Mouse (Mus musculus): ENCODE measurements around the gene Olfr1128. TPM values are rescaled to one million over a fixed set of nuclear protein-coding genes. Genes with fewer than 3 reads are reported as not detected.
"Not testable (repeated sequence)": the region's sequence is repeated elsewhere in the genome, so short reads cannot be mapped to it uniquely, and the experiment has no call there.

Gene Olfr1128
- polyA plus RNA-seq, 2 experiments, result not detected

DNA sequence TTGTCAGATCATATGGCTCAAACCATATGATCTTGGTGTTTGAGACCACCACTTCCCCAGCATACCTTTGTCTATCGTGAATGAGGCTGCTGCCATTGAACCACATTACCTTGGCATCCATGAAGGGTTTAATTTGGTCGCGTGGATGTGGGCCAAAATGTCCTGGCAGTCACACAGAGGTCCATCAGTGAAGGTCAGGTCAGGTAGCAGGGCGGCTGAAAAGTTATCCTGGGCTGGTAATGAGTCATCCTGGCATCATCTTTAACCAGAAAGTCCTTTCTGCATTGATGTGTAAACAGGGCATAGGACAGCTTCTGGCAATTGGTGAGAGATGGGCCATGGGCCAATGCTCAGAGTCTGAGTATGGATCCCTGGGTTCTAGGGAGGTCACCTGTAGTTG, 24.7 kb downstream of the Olfr1128 start:
- no peak for ATAC-seq (ENCODE audit: low FRiP score, low read depth)
- Histone ChIP-seq H3K27ac (replicated peaks; ENCODE audit: low read depth, low read length) (no peak overlapping the region), H3K4me3 (replicated peaks; ENCODE audit: low read length) (no peak overlapping the region), H3K9me3 (ENCODE audit: control insufficient read depth, low read length) (no peaks in the 10 kb centered on the region), H3K4me1 (ENCODE audit: control insufficient read depth, insufficient read depth, low read length) (no peaks in the 10 kb centered on the region), H3K9ac (ENCODE audit: low read depth, low read length, severe bottlenecking) (no peak overlapping the region), H3K36me3 (ENCODE audit: control insufficient read depth, insufficient read depth, low read length) (no peaks in the 10 kb centered on the region), H3K4me2 (replicated peaks; ENCODE audit: low read depth, low read length, severe bottlenecking) (no peak overlapping the region), H3K27me3 (ENCODE audit: control insufficient read depth, insufficient read depth, low read length) (no peaks in the 10 kb centered on the region)
- DNase-seq (ENCODE audit: low spot score), result no peak
- TF ChIP-seq POLR2A (IDR thresholded peaks at IDR 0.05; ENCODE audit: borderline replicate concordance, extremely low read depth, insufficient read depth, insufficient read length), result no peak
- WGBS, result 86% methylated on average over 4 of the region's 4 CpGs

DNA sequence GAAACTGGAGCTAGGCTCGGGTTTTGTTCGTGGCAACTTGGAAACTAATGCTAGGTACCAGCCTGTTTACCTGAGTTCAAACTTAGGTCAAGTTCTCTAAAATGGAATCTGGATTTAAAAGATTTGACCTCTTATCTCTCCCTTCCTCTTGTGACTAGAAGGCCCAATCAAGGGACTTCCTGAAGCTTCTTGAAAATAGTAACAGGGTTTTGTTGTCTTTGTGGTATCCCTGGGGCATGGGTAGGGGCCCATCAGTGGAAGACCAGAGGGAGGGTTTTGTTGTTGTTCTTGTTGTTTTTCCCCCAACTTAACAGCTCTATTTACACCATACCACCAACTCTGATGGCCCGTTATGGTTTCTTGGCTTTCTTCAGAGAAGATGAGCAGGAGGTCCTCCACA, 28.8 kb downstream of the Olfr1128 start:
- no peaks in the 10 kb centered on the region for H3K27me3 ChIP-seq (ENCODE audit: control insufficient read depth, insufficient read depth, low read length)
- no peaks in the 10 kb centered on the region for H3K9me3 ChIP-seq (ENCODE audit: control insufficient read depth, low read length)
- WGBS, result 82% methylated on average over 3 of the region's 3 CpGs
- no peak for DNase-seq (ENCODE audit: low spot score)
- H3K36me3 ChIP-seq (ENCODE audit: control insufficient read depth, insufficient read depth, low read length), result no peaks in the 10 kb centered on the region
- no peak overlapping the region for H3K4me3 ChIP-seq (replicated peaks; ENCODE audit: low read length)
- ATAC-seq (ENCODE audit: low FRiP score, low read depth), result no peak
- no peak for TF ChIP-seq POLR2A (IDR thresholded peaks at IDR 0.05; ENCODE audit: borderline replicate concordance, extremely low read depth, insufficient read depth, insufficient read length)
- no peak overlapping the region for H3K27ac ChIP-seq (replicated peaks; ENCODE audit: low read depth, low read length)
- no peaks in the 10 kb centered on the region for H3K4me1 ChIP-seq (ENCODE audit: control insufficient read depth, insufficient read depth, low read length)
- no peak overlapping the region for H3K4me2 ChIP-seq (replicated peaks; ENCODE audit: low read depth, low read length, severe bottlenecking)
- H3K9ac ChIP-seq (ENCODE audit: low read depth, low read length, severe bottlenecking), result no peak overlapping the region

DNA sequence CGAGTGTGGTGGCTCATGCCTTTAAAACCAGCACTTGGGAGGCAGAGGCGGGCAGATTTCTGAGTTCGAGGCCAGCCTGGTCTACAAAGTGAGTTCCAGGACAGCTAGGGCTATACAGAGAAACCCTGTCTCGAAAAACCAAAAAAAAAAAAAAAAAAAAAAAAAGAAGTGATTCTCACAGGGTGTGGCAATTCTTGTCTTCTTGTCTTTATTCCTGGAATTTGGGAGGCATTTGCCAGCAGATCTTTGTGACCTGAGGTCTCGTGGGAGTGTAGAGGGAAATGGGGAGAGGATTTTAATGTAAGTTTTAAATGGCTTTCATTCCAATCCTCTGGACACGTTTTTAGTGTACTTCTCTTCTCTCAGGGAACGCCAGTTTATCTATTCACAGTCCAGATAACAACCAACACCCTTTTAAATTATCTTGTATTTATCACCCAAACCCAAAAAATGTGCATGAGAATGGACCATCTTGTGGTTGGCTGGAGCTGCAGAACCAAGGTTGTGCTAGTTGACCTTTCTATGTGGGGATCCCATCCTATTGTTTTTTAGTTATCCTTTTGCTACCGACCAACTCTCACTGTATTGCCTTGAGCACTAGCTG, 29.8 kb downstream of the Olfr1128 start:
- 78% methylated on average over 7 of the region's 8 CpGs for WGBS
- Histone ChIP-seq H3K4me1 (ENCODE audit: control insufficient read depth, insufficient read depth, low read length) (no peaks in the 10 kb centered on the region), H3K27ac (replicated peaks; ENCODE audit: low read depth, low read length) (no peak overlapping the region), H3K4me3 (replicated peaks; ENCODE audit: low read length) (no peak overlapping the region), H3K4me2 (replicated peaks; ENCODE audit: low read depth, low read length, severe bottlenecking) (no peak overlapping the region), H3K9ac (ENCODE audit: low read depth, low read length, severe bottlenecking) (no peak overlapping the region), H3K27me3 (ENCODE audit: control insufficient read depth, insufficient read depth, low read length) (no peaks in the 10 kb centered on the region), H3K36me3 (ENCODE audit: control insufficient read depth, insufficient read depth, low read length) (no peaks in the 10 kb centered on the region), H3K9me3 (ENCODE audit: control insufficient read depth, low read length) (no peaks in the 10 kb centered on the region)
- no peak for ATAC-seq (ENCODE audit: low FRiP score, low read depth)
- TF ChIP-seq POLR2A (IDR thresholded peaks at IDR 0.05; ENCODE audit: borderline replicate concordance, extremely low read depth, insufficient read depth, insufficient read length), result no peak
- DNase-seq (ENCODE audit: low spot score), result no peak

DNA sequence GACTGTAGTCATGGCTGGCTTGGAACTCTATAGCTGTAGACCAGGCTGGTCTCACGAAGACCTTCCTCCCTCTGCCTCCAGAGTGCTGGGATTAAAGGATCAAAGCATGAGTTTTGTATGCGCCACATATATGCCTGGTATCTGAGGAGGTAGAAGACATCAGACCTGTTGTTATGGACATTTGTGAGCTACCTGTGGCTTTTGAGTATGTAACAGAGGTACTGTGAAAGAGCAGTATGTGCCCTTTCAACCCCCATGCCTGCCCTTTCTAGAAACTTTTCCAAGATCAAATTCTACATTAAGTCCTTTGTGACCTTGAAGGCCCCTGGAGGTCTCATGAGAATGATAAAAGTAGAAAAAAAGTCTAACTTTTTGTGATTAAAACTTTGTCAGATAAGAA, 30.3 kb downstream of the Olfr1128 start:
- Histone ChIP-seq H3K27ac (replicated peaks; ENCODE audit: low read depth, low read length) (no peak overlapping the region), H3K9me3 (ENCODE audit: control insufficient read depth, low read length) (no peaks in the 10 kb centered on the region), H3K36me3 (ENCODE audit: control insufficient read depth, insufficient read depth, low read length) (no peaks in the 10 kb centered on the region), H3K9ac (ENCODE audit: low read depth, low read length, severe bottlenecking) (no peak overlapping the region), H3K4me1 (ENCODE audit: control insufficient read depth, insufficient read depth, low read length) (no peaks in the 10 kb centered on the region), H3K4me3 (replicated peaks; ENCODE audit: low read length) (no peak overlapping the region), H3K27me3 (ENCODE audit: control insufficient read depth, insufficient read depth, low read length) (no peaks in the 10 kb centered on the region), H3K4me2 (replicated peaks; ENCODE audit: low read depth, low read length, severe bottlenecking) (no peak overlapping the region)
- WGBS, result 88% methylated on average over 2 of the region's 2 CpGs
- DNase-seq (ENCODE audit: low spot score) (no peak), ATAC-seq (ENCODE audit: low FRiP score, low read depth) (no peak)
- TF ChIP-seq POLR2A (IDR thresholded peaks at IDR 0.05; ENCODE audit: borderline replicate concordance, extremely low read depth, insufficient read depth, insufficient read length), result no peak

DNA sequence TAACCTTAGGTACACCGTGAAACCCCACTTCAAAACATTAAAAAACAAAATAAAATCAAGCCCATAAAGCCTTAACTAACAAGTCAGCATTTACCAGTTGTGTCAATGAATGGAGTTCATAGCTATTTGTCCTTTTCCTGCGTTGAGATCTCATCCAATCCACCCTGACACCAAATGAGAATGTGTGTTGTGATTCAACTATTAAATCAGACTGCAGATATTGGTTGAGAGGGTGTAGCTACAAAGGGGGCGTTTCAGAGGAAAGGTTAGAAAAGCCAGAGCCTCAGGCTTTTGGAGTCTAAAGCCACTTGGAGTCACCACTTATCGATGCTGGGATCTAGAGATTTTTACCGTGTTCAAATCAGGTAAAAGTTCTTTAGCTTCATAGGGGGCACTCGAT, 39.1 kb downstream of the Olfr1128 start, which contains the start of gene Pramel6:
Pramel6 (plus strand) TSS at position 301 of the 400 bp plus-strand sequence.
- no peaks in the 10 kb centered on the region for H3K36me3 ChIP-seq (ENCODE audit: control insufficient read depth, insufficient read depth, low read length)
- no peak within 1 kb of the TSS for H3K4me3 ChIP-seq (replicated peaks; ENCODE audit: low read length)
- no peaks in the 10 kb centered on the region for H3K4me1 ChIP-seq (ENCODE audit: control insufficient read depth, insufficient read depth, low read length)
- TF ChIP-seq POLR2A (IDR thresholded peaks at IDR 0.05; ENCODE audit: borderline replicate concordance, extremely low read depth, insufficient read depth, insufficient read length), result no peak
- DNase-seq (ENCODE audit: low spot score) (no peak), ATAC-seq (ENCODE audit: low FRiP score, low read depth) (no peak)
- no peak within 1 kb of the TSS for H3K9ac ChIP-seq (ENCODE audit: low read depth, low read length, severe bottlenecking)
- H3K4me2 ChIP-seq (replicated peaks; ENCODE audit: low read depth, low read length, severe bottlenecking), result no peak within 1 kb of the TSS
- no peaks in the 10 kb centered on the region; the same call in 1 of the 2 replicates for H3K9me3 ChIP-seq (ENCODE audit: control insufficient read depth, low read length)
- 87% methylated on average over 6 of the region's 6 CpGs for WGBS
- no peak within 1 kb of the TSS for H3K27ac ChIP-seq (replicated peaks; ENCODE audit: low read depth, low read length)
- no peaks in the 10 kb centered on the region for H3K27me3 ChIP-seq (ENCODE audit: control insufficient read depth, insufficient read depth, low read length)

DNA sequence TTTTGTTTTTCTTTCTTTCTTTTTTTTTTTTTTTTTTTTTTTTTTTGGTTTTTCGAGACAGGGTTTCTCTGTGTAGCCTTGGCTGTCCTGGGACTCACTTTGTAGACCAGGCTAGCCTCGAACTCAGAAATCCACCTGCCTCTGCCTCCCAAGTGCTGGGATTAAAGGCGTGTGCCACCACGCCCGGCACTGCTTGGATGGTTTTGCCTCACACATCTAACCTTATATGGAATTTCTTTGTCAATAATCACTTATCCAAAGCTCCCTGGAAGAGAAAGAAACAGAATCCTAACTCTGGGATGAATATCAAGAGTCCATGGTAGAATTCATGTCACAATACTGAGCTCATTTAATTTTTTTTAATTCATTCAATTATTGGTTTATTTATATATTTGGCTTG, 48.3 kb downstream of the Olfr1128 start, which contains the start of gene Pramel7:
Pramel7 (minus strand) TSS at position 101 of the 400 bp plus-strand sequence.
- not testable (repeated sequence) for H3K4me3 ChIP-seq (replicated peaks; ENCODE audit: low read length); DNase-seq (ENCODE audit: low spot score); H3K27me3 ChIP-seq (ENCODE audit: control insufficient read depth, insufficient read depth, low read length); ATAC-seq (ENCODE audit: low FRiP score, low read depth); H3K9ac ChIP-seq (ENCODE audit: low read depth, low read length, severe bottlenecking); H3K4me2 ChIP-seq (replicated peaks; ENCODE audit: low read depth, low read length, severe bottlenecking); H3K27ac ChIP-seq (replicated peaks; ENCODE audit: low read depth, low read length); H3K4me1 ChIP-seq (ENCODE audit: control insufficient read depth, insufficient read depth, low read length); H3K36me3 ChIP-seq (ENCODE audit: control insufficient read depth, insufficient read depth, low read length); H3K9me3 ChIP-seq (ENCODE audit: control insufficient read depth, low read length)
- WGBS, result 96% methylated on average over 3 of the region's 5 CpGs

Other genes starting within 250 kb of the Olfr1128 start
- gene Olfr1118, start 238.0 kb downstream of the Olfr1128 start, polyA plus RNA-seq (2012; rRNA removed), result not detected in 2 replicates
- not detected in 2 replicates for gene Olfr1118, start 238.0 kb downstream of the Olfr1128 start, polyA plus RNA-seq (2014; fragmentation: Nextera tagmentation; extraction: Ambion mirVana)
- gene Olfr1120, start 190.7 kb downstream of the Olfr1128 start, polyA plus RNA-seq (2012; rRNA removed), result not detected in 2 replicates
- not detected in 2 replicates for gene Olfr1120, start 190.7 kb downstream of the Olfr1128 start, polyA plus RNA-seq (2014; fragmentation: Nextera tagmentation; extraction: Ambion mirVana)
- not detected in 2 replicates for gene Olfr1121, start 175.6 kb downstream of the Olfr1128 start, polyA plus RNA-seq (2012; rRNA removed)
- not detected in 2 replicates for gene Olfr1121, start 175.6 kb downstream of the Olfr1128 start, polyA plus RNA-seq (2014; fragmentation: Nextera tagmentation; extraction: Ambion mirVana)
- not detected in 2 replicates for gene Olfr1122, start 159.7 kb downstream of the Olfr1128 start, polyA plus RNA-seq (2012; rRNA removed)
- gene Olfr1122, start 159.7 kb downstream of the Olfr1128 start, polyA plus RNA-seq (2014; fragmentation: Nextera tagmentation; extraction: Ambion mirVana), result not detected in 2 replicates
- not detected in 2 replicates for gene Olfr1123, start 128.9 kb downstream of the Olfr1128 start, polyA plus RNA-seq (2012; rRNA removed)
- not detected in 2 replicates for gene Olfr1123, start 128.9 kb downstream of the Olfr1128 start, polyA plus RNA-seq (2014; fragmentation: Nextera tagmentation; extraction: Ambion mirVana)
- gene Olfr1124, start 115.3 kb downstream of the Olfr1128 start, polyA plus RNA-seq (2012; rRNA removed), result not detected in 2 replicates
- not detected in 2 replicates for gene Olfr1124, start 115.3 kb downstream of the Olfr1128 start, polyA plus RNA-seq (2014; fragmentation: Nextera tagmentation; extraction: Ambion mirVana)
- not detected in 2 replicates for gene Olfr1126, start 91.6 kb downstream of the Olfr1128 start, polyA plus RNA-seq (2012; rRNA removed)
- not detected in 2 replicates for gene Olfr1126, start 91.6 kb downstream of the Olfr1128 start, polyA plus RNA-seq (2014; fragmentation: Nextera tagmentation; extraction: Ambion mirVana)
- gene Pramel7, start 48.4 kb downstream of the Olfr1128 start, polyA plus RNA-seq (2012; rRNA removed), result not detected in 2 replicates
- gene Pramel7, start 48.4 kb downstream of the Olfr1128 start, polyA plus RNA-seq (2014; fragmentation: Nextera tagmentation; extraction: Ambion mirVana), result not detected in 2 replicates
- gene Pramel6, start 39.0 kb downstream of the Olfr1128 start, polyA plus RNA-seq (2012; rRNA removed), result not detected in 2 replicates
- gene Pramel6, start 39.0 kb downstream of the Olfr1128 start, polyA plus RNA-seq (2014; fragmentation: Nextera tagmentation; extraction: Ambion mirVana), result not detected in 2 replicates
- not detected in 2 replicates for gene Olfr153, start 13.7 kb downstream of the Olfr1128 start, polyA plus RNA-seq (2012; rRNA removed)
- not detected in 2 replicates for gene Olfr153, start 13.7 kb downstream of the Olfr1128 start, polyA plus RNA-seq (2014; fragmentation: Nextera tagmentation; extraction: Ambion mirVana)
- not detected in 2 replicates for gene Olfr1129, start 28.4 kb upstream of the Olfr1128 start, polyA plus RNA-seq (2012; rRNA removed)
- gene Olfr1129, start 28.4 kb upstream of the Olfr1128 start, polyA plus RNA-seq (2014; fragmentation: Nextera tagmentation; extraction: Ambion mirVana), result not detected in 2 replicates
- gene Olfr1130, start 60.7 kb upstream of the Olfr1128 start, polyA plus RNA-seq (2012; rRNA removed), result not detected in 2 replicates
- not detected in 2 replicates for gene Olfr1130, start 60.7 kb upstream of the Olfr1128 start, polyA plus RNA-seq (2014; fragmentation: Nextera tagmentation; extraction: Ambion mirVana)
- not detected in 2 replicates for gene Olfr1131, start 81.6 kb upstream of the Olfr1128 start, polyA plus RNA-seq (2012; rRNA removed)
- not detected in 2 replicates for gene Olfr1131, start 81.6 kb upstream of the Olfr1128 start, polyA plus RNA-seq (2014; fragmentation: Nextera tagmentation; extraction: Ambion mirVana)
- not detected in 2 replicates for gene Olfr1132, start 92.0 kb upstream of the Olfr1128 start, polyA plus RNA-seq (2012; rRNA removed)
- gene Olfr1132, start 92.0 kb upstream of the Olfr1128 start, polyA plus RNA-seq (2014; fragmentation: Nextera tagmentation; extraction: Ambion mirVana), result not detected in 2 replicates
- gene Olfr1133, start 101.8 kb upstream of the Olfr1128 start, polyA plus RNA-seq (2012; rRNA removed), result not detected in 2 replicates
- gene Olfr1133, start 101.8 kb upstream of the Olfr1128 start, polyA plus RNA-seq (2014; fragmentation: Nextera tagmentation; extraction: Ambion mirVana), result not detected in 2 replicates
- gene Olfr1134, start 112.9 kb upstream of the Olfr1128 start, polyA plus RNA-seq (2012; rRNA removed), result not detected in 2 replicates
- not detected in 2 replicates for gene Olfr1134, start 112.9 kb upstream of the Olfr1128 start, polyA plus RNA-seq (2014; fragmentation: Nextera tagmentation; extraction: Ambion mirVana)
- not detected in 2 replicates for gene Olfr1135, start 128.1 kb upstream of the Olfr1128 start, polyA plus RNA-seq (2012; rRNA removed)
- gene Olfr1135, start 128.1 kb upstream of the Olfr1128 start, polyA plus RNA-seq (2014; fragmentation: Nextera tagmentation; extraction: Ambion mirVana), result not detected in 2 replicates
- gene Olfr1136, start 148.4 kb upstream of the Olfr1128 start, polyA plus RNA-seq (2012; rRNA removed), result not detected in 2 replicates
- gene Olfr1136, start 148.4 kb upstream of the Olfr1128 start, polyA plus RNA-seq (2014; fragmentation: Nextera tagmentation; extraction: Ambion mirVana), result not detected in 2 replicates
- not detected in 2 replicates for gene Olfr1137, start 167.6 kb upstream of the Olfr1128 start, polyA plus RNA-seq (2012; rRNA removed)
- gene Olfr1137, start 167.6 kb upstream of the Olfr1128 start, polyA plus RNA-seq (2014; fragmentation: Nextera tagmentation; extraction: Ambion mirVana), result not detected in 2 replicates
- not detected in 2 replicates for gene Olfr1138, start 194.4 kb upstream of the Olfr1128 start, polyA plus RNA-seq (2012; rRNA removed)
- gene Olfr1138, start 194.4 kb upstream of the Olfr1128 start, polyA plus RNA-seq (2014; fragmentation: Nextera tagmentation; extraction: Ambion mirVana), result not detected in 2 replicates
- not detected in 2 replicates for gene Olfr1140, start 198.2 kb upstream of the Olfr1128 start, polyA plus RNA-seq (2012; rRNA removed)
- gene Olfr1140, start 198.2 kb upstream of the Olfr1128 start, polyA plus RNA-seq (2014; fragmentation: Nextera tagmentation; extraction: Ambion mirVana), result not detected in 2 replicates
- not detected in 2 replicates for gene Olfr1141, start 208.4 kb upstream of the Olfr1128 start, polyA plus RNA-seq (2012; rRNA removed)
- gene Olfr1141, start 208.4 kb upstream of the Olfr1128 start, polyA plus RNA-seq (2014; fragmentation: Nextera tagmentation; extraction: Ambion mirVana), result not detected in 2 replicates
- not detected in 2 replicates for gene Olfr152, start 233.9 kb upstream of the Olfr1128 start, polyA plus RNA-seq (2012; rRNA removed)
- gene Olfr152, start 233.9 kb upstream of the Olfr1128 start, polyA plus RNA-seq (2014; fragmentation: Nextera tagmentation; extraction: Ambion mirVana), result not detected in 2 replicates

Measured in limb, embryonic 14.5 days (tissue).